Mouse (Mus musculus): ENCODE data around the gene Iqgap2. TPM values are rescaled to one million over a fixed set of nuclear protein-coding genes. Genes with fewer than 3 reads are reported as not detected.
A peak's percentile ranks its signal among the peaks of the same experiment; 100 is the strongest.

The Iqgap2 gene
- polyA plus RNA-seq, 1 experiment: 5.7 TPM

- DNase-seq (ENCODE audit: extremely low spot score in 1 of 2, low spot score in 1 of 2): no peak
Observed at GRCm38 (mm10) chr13:95833473-95833872, 58.2 kb downstream of the Iqgap2 start.

GRCm38 (mm10) chr13:95832712-95833111 lies 59.0 kb downstream of the Iqgap2 start:
- DNase-seq (ENCODE audit: extremely low spot score in 1 of 2, low spot score in 1 of 2): no peak

DNA sequence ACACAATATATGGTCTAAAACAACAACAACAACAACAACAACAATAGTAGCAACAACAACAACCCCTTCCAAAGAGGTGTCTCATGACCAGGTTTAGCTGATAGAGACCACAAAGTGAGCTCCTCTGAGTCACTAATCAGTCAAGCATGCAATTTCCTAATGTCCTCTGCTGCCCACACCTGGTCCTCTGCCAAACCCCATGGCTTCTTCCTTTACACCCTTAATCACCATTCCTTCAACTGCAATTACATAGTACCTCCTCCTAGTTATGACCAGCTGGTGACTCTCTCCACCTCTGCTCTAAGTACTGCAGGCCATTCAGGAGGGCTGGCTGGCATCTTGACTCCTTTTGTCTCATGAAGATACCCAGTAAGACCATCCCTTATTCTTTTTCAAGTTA lies 60.0 kb downstream of the Iqgap2 start:
- DNase-seq (ENCODE audit: extremely low spot score in 1 of 2, low spot score in 1 of 2): no peak

DNA sequence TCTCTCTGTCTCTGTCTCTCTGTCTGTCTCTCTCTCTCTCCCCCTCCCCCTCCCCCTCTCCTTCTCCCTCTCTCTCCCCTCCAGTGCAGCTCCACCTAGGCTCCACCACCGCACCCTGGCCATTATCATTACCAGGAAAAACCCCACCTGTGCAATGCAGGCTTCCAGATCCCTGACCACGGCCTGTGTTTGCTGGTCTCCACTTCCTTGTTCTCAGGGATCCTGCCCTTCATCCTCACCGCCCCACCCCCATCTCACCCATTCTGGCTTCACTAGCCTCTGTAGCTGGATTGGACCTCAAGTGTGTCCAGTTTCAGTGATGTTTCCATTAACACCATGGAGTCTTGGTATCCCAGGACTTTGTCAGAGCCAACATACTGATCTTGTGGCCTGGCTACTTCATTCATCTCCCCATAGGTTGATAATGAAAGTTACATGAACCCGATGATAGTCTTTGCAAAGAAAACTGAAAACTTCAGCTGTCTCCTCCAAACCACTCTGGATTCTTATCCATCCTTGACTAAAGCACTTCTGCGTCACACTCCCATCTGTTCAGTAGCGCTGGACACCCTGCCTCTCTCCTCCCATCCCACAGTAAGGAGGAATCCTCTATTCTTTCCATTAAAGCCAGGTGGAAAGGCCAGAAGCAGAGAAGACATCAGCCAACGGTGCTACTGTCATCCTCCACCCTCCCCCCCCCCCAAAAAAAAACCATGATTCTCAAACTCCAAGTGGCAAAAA lies 62.1 kb downstream of the Iqgap2 start:
- DNase-seq (ENCODE audit: extremely low spot score in 1 of 2, low spot score in 1 of 2): no peak

GRCm38 (mm10) chr13:95828616-95829015 lies 63.1 kb downstream of the Iqgap2 start:
- DNase-seq (ENCODE audit: extremely low spot score in 1 of 2, low spot score in 1 of 2): peak in 1 of 2 experiments; percentile 40

DNA sequence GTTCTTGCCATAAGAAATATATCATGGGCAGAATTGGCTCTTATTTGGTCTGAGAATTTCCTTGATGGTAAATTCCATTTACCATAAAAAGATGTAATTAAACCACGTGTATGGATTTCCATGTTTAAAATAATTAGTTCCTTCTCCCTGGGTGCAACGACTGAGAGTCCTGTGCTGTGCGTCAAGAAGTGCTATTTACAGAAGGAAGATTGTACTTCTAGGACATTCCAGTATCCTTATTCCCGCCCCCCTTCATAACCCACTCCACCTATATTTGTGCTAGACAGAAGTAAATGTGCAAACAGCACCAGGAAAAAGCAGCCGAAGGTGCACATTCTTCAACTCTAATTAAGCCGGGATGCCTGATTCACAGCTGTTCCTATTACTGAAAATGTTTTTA lies 65.5 kb downstream of the Iqgap2 start:
- no peak for DNase-seq (ENCODE audit: extremely low spot score in 1 of 2, low spot score in 1 of 2)

GRCm38 (mm10) chr13:95822918-95823317 lies 68.8 kb downstream of the Iqgap2 start:
- DNase-seq (ENCODE audit: extremely low spot score in 1 of 2, low spot score in 1 of 2): peak; percentile 42 to 77

DNA sequence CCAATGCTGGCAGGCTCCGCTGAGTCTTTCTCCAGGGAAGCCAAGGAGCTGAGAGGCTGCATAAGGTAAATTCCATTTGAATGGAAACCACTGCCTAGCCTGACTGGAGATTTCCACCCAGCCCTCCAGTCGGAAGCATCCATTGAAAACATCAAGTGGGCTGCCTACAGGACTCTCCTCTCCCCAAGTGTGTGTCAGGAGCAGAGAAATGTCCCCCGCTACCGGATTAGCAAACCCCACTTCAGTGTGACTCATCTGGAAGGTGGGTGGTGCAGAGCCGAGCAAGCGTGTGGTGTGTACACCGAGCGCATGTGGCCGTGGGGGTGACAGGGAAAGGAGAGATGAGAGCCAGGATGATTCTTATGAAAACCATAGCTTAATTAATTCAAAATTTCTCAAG lies 71.7 kb downstream of the Iqgap2 start:
- peak; percentile 85 to 88 for DNase-seq (ENCODE audit: extremely low spot score in 1 of 2, low spot score in 1 of 2)

GRCm38 (mm10) chr13:95818941-95819340 lies 72.8 kb downstream of the Iqgap2 start:
- DNase-seq (ENCODE audit: extremely low spot score in 1 of 2, low spot score in 1 of 2): no peak

DNA sequence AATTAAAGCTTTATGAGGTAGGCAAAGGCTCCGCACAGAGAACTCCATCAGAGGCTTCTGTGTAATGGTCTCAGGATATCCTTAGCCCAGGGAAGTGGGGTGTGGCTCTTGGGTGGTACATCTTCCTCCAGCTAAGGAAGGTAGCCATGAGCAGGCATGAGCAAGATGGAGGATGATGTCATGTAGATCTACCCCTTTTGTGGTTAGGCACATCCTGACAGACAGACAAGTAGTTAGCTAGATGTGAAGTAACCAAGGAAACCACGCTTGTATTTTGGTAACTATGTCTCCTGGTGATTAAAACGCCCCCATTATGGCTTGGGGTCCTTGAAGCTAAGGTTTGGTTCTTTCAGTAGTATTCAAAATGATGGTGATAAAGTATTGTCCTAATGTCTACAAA lies 78.1 kb downstream of the Iqgap2 start:
- no peak for DNase-seq (ENCODE audit: extremely low spot score in 1 of 2, low spot score in 1 of 2)

GRCm38 (mm10) chr13:95810796-95811195 lies 80.9 kb downstream of the Iqgap2 start:
- peak in 1 of 2 experiments; percentile 49 for DNase-seq (ENCODE audit: extremely low spot score in 1 of 2, low spot score in 1 of 2)

DNA sequence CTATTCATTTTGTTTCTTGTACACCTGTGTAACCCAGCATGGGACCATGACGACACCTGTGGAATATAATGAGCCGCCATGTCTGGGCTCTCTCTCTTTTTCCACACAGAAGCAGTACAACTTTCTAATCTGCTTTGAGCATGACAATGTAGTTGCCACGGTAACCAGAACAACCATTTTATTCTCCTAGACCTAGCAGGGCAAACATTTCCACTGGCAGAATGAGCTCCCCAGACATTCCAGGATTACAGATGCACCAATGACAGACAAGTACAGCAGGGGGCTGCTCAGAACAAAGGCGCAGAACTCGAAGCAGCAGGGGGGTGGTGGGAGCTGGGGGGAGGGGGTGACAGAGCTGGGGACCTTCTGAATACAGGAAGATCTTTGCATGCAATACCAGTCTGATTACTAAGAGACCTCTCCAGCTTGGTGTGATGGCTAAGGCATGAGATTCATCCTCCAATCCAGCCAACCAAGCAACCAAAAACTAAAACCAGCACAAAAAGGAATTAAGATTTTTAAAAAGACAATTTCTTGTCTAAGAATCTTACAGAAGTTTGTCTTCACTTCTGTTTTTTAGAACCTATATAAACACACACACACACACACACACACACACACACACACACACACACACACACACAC lies 84.5 kb downstream of the Iqgap2 start:
- DNase-seq (ENCODE audit: extremely low spot score in 1 of 2, low spot score in 1 of 2): no peak

DNA sequence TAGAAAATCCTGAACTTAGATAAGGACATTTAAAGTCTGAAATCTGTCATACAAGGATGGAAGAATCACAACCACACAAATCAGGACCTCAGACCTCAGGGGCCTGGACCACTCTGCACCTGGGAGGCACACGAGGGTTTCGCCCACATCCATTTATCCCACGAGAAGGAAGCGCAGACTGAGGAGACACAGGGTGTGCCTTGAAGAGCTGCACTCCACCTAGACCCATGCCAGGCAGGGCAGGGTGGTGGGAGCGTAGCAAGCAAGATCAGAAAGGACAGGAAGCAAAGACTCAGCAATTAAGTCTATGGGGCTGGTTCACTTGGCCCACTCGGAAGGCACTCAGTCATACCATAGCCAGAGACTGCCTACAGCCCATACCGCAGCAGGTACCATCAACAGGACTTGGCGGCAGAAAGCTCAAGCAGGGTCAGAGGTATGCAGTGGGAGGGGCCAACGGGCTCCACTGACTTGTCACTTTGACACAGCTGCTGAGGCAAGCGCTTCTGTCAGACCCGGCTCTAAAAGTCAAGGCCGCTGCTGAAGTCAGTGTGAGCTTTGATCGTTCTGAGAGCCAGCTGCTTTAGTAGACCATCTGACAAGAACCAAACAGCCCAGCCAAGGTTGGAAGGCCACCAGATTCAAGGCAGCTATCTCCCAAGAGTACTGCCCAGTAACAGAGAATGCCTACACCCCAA lies 86.1 kb downstream of the Iqgap2 start:
- no peak for DNase-seq (ENCODE audit: extremely low spot score in 1 of 2, low spot score in 1 of 2)

- DNase-seq (ENCODE audit: extremely low spot score in 1 of 2, low spot score in 1 of 2): no peak
Observed at GRCm38 (mm10) chr13:95804113-95804512, 87.6 kb downstream of the Iqgap2 start.

GRCm38 (mm10) chr13:95800925-95801324 lies 90.8 kb downstream of the Iqgap2 start:
- no peak for DNase-seq (ENCODE audit: extremely low spot score in 1 of 2, low spot score in 1 of 2)

DNA sequence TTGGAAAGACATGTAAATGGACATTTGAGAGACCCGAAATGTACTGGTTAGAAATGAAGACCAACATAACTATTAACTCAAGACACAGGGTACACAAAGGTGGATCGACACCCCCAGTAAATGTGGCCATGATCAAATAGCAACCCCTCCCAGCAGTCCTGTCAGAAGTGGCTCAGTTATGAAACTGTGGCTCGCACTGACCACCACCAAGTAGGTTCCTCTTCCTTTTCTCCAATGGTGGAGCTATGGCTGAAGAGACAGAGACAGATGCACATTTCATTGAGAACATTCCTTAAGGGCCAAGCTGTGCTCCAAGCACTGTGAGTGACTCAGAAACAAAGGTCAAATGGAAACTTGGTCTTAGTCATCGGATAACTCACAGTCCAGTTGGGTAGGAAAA lies 92.4 kb downstream of the Iqgap2 start:
- no peak for DNase-seq (ENCODE audit: extremely low spot score in 1 of 2, low spot score in 1 of 2)

DNA sequence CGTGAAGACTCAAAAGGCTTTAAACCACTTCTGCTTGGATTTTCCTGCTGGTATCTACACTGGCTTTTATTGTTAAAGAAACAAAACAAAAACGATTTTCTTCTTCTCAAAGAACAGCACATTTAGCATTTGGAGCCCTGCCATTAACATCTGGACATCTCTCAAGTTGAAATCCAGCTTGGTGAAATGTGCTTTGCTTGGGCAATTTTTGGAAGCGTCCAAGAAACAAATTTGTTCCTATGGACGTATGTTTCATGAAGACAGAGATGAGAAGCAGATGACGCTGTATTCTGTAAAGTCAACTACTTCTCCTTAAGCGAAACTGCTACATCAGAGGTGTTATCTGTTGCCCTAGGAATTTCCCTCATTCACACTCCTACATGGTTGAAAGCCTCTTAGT lies 93.0 kb downstream of the Iqgap2 start:
- DNase-seq (ENCODE audit: extremely low spot score in 1 of 2, low spot score in 1 of 2): no peak

GRCm38 (mm10) chr13:95797530-95797929 lies 94.2 kb downstream of the Iqgap2 start:
- no peak for DNase-seq (ENCODE audit: extremely low spot score in 1 of 2, low spot score in 1 of 2)

DNA sequence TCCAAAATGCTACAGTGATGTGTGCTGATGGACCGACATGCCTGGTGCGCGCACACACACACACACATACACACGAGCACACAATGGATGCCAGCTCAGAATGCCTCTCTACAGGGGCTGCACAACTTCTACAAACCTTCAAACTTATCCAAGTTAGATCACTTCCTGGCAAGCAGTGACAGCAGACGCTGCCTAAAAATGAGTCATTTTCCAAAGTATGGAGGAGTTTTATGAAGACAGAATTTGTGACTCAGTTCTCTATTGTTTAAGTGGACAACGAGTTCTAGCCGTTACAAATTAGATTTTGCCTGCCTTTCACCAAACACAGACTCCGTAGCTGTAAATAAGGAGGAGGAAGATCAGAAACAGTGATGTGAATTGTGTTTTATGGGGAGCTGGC lies 97.4 kb downstream of the Iqgap2 start:
- peak in 1 of 2 experiments; percentile 43 for DNase-seq (ENCODE audit: extremely low spot score in 1 of 2, low spot score in 1 of 2)

- no peak for DNase-seq (ENCODE audit: extremely low spot score in 1 of 2, low spot score in 1 of 2)
Observed at GRCm38 (mm10) chr13:95790883-95791282, 100.8 kb downstream of the Iqgap2 start.

- DNase-seq (ENCODE audit: extremely low spot score in 1 of 2, low spot score in 1 of 2): peak in 1 of 2 experiments; percentile 64
Observed at GRCm38 (mm10) chr13:95788631-95789376, 102.9 kb downstream of the Iqgap2 start.
